Mouse (Mus musculus) cerebellum, postnatal 14 days (tissue): ENCODE measurements around the gene Barhl2.

Source experiments
- DNase-seq, 2 experiments: peaks; one replicate each; pipeline ENCODE4 v3.0.0; 2021; ENCODE audit warnings: mixed read lengths in 2 of 2

Barhl2 gene

GRCm38 (mm10) chr5:106454411-106455105 lies 3.4 kb downstream of the Barhl2 start:
- DNase-seq: peak; percentile 59 to 70

- DNase-seq: peak; percentile 77 to 78
Observed at GRCm38 (mm10) chr5:106453886-106454321, 4.1 kb downstream of the Barhl2 start.

GRCm38 (mm10) chr5:106453181-106453885 lies 4.6 kb downstream of the Barhl2 start:
- DNase-seq: peak; percentile 62 to 73

- peak; percentile 48 to 54 for DNase-seq
Observed at GRCm38 (mm10) chr5:106452686-106453085, 5.3 kb downstream of the Barhl2 start.

DNA sequence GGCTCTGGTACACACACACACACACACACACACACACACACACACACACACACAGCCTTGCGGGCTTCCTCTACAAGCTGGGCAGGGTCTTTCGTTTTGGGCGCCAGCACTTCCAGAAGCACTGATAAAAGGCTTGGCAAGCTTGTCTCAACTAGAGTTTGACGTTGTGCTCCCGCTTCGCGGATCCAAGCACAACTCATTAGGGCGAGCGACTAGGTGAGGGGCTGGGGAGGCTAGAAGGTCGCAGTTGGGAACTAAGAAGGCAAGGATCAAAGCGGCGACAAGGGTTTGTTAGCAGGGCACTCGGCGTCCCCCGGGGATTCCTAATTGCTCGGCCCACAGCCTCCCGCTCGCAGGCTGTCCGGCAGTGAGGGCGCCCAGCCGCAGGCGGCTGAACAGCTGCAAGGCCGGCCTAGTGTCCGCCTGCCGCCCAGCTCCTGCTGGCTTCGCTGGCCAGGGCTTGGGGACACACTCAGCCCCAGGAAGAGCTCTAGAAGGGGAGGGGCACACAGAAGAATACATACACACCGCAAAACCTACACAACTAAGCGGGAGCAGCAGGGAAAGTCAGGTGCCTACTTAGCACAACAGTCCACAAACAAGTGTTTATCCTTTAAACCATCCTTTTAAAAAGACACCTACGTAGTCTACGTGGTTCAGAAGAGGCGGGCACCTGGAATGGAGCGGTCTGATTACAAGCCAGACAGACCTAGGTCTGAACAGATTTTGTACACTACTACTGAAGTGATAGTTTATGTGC lies 6.1 kb downstream of the Barhl2 start:
- DNase-seq: peak; percentile 73 to 78

GRCm38 (mm10) chr5:106450426-106451160 lies 7.4 kb downstream of the Barhl2 start:
- DNase-seq: peak; percentile 67 to 69

DNA sequence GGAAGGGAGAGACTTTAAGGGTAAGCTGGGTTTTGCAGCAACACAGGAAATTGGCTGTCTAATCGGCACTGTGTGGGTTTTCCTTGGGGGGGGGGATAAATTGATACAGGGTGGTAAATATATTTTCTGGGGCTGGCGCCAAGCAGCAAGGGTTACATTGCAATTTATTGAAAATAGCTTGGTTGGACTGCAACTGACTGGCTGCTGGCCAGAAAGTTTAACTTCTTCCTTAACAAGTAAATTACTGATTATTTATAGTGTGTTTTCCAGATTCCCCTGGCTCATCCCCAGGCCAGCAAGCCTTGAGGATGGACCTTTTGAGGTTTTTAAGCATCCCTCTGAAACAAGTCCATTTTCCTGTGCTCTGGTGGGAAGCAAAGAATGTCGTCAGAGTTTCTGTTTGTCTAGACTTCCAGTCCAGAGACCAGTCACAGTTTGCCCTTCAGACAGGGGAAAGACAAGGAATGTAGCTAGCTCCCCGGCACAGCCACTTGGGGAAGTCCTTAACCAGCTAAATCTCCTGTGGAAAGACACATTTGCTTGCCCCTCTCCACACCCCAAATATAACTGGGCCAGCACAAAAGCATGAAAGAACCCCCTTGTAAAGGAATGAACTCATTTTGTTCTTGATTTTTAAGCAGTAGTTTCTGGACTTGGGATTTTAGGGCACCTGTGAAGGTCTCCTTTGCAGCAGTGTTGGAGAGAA lies 8.1 kb downstream of the Barhl2 start:
- peak; percentile 37 to 48 for DNase-seq

GRCm38 (mm10) chr5:106448798-106449125 lies 9.2 kb downstream of the Barhl2 start:
- peak; percentile 58 to 66 for DNase-seq

- DNase-seq: peak; percentile 48 to 55
Observed at GRCm38 (mm10) chr5:106447951-106448797, 9.8 kb downstream of the Barhl2 start.

DNA sequence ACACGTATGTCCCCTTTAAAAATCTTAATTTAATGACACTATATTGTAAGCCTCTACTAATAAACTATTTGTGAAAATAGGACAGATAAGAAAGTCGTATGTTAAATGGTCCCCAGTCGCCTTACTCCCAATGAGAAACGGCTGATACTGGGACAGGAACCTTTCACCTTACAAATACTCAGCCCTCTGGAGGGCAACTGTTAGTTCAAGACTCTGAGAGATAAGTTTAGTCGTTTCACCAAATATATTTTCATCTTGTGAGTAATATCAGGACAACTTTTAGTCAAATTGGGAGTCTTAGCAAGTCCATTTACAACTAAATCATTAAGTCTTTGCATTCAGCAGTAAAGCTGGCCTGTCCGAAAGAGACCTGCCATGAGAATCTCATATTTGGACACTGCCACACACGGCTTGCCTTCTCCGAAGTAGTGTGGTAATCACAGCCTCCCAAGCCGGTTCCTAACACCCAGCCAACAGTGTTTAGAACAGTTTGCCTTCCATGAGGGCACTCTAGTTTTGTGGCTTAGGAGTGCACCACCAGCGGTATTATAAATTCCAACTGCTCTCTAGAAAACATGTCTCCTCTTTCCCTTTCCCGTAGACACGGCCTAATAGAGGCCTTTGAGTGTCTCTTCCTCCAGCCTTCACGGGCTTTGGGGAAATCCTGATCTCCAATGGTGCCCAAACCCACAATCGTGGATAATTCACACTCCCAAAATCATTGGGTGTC lies 10.7 kb downstream of the Barhl2 start:
- DNase-seq: no peak

DNA sequence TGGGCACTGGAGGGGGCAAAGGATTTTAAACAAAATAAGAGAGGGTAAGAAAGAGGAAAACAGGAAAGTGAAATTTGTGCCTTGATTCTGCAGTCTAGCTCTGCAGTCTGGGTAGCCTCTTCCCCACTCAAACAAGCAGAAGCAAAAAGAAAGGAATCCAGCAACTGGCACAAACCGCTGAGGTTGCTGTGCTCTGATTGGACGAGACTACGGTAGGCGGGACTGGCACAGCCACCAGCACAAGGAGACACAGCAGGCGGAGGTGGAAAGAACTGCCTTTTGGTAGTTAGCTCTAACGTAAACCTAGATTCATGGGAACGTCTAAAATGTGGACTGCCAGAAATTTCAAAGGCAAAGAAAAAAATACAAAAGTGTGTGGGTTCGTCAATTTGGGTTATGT lies 11.4 kb downstream of the Barhl2 start:
- DNase-seq: peak; percentile 86 to 89

GRCm38 (mm10) chr5:106445681-106446080 lies 12.3 kb downstream of the Barhl2 start:
- peak in 1 of 2 experiments; percentile 33 for DNase-seq

- peak; percentile 49 to 74 for DNase-seq
Observed at GRCm38 (mm10) chr5:106438916-106439315, 19.1 kb downstream of the Barhl2 start.

DNA sequence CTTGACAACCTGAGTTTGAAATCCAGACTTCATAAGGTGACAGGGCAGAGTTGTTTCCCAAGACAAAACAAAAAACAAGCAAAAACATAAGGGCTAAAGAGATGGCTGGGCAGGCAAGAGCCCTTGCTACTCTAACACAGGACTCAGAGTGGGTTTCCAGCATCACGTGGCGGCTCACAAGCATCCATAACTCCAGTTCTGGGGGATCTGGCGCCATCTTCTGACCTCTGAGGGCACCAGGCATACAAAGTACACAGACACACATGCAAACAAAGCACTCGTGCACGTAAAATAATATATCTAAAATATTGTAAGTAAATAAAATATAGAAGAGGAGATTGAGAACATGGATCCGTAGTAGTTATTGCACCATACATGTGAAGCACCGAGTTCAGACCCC lies 31.9 kb downstream of the Barhl2 start:
- DNase-seq: no peak

GRCm38 (mm10) chr5:106420871-106421270 lies 37.1 kb downstream of the Barhl2 start:
- DNase-seq: peak; percentile 89 to 94

GRCm38 (mm10) chr5:106420370-106420769 lies 37.6 kb downstream of the Barhl2 start:
- DNase-seq: peak; percentile 82 to 84

DNA sequence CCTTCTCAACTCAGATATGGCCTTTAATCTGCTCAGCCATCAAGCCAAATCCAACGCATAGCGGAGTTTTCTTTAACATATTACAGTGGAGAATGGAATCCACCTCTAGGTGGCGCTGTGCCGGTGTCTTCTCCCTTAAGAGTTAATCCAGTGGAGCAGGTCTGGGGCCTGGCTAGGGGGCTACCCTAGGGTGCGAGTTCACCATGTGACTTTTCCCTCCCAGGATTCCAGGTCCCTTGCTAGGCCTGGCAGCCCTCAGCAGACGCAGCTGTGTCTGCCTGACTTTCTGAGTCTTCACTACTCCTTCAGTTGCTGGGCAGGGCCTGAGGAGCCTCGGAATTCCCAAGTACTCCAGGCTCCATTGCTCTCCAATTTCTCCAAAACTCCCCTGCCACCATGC lies 40.8 kb downstream of the Barhl2 start:
- DNase-seq: peak; percentile 75 to 86

GRCm38 (mm10) chr5:106416550-106416949 lies 41.4 kb downstream of the Barhl2 start:
- DNase-seq: no peak

- DNase-seq: peak; percentile 44 to 60
Observed at GRCm38 (mm10) chr5:106415734-106416133, 42.2 kb downstream of the Barhl2 start.

- no peak for DNase-seq
Observed at GRCm38 (mm10) chr5:106402761-106403160, 55.2 kb downstream of the Barhl2 start.
